Mouse (Mus musculus): Measurements from ENCODE around the gene Nkx2-9.

The Nkx2-9 gene

GRCm38 (mm10) chr12:56612761-56613437 is at the start of gene Nkx2-9:
TSS of gene Nkx2-9 (minus strand) at chr12:56613284.
- DNase-seq (ENCODE audit: low spot score): no peak

GRCm38 (mm10) chr12:56637181-56637566 is 24.1 kb upstream of the Nkx2-9 start:
- peak; percentile 15 for DNase-seq (ENCODE audit: low spot score)

GRCm38 (mm10) chr12:56636534-56637180 is 23.6 kb upstream of the Nkx2-9 start:
- peak; percentile 44 for DNase-seq (ENCODE audit: low spot score)

GRCm38 (mm10) chr12:56616088-56616487 is 3.0 kb upstream of the Nkx2-9 start:
- no peak for DNase-seq (ENCODE audit: low spot score)

GRCm38 (mm10) chr12:56615391-56615790 is 2.3 kb upstream of the Nkx2-9 start:
- no peak for DNase-seq (ENCODE audit: low spot score)

GRCm38 (mm10) chr12:56614513-56614912 is 1.4 kb upstream of the Nkx2-9 start:
- no peak for DNase-seq (ENCODE audit: low spot score)

- no peak for DNase-seq (ENCODE audit: low spot score)
These were observed 929 bp upstream of the Nkx2-9 start for GRCm38 (mm10) chr12:56613916-56614510.

- no peak for DNase-seq (ENCODE audit: low spot score)
These were observed 350 bp upstream of the Nkx2-9 start for GRCm38 (mm10) chr12:56613438-56613830.

GRCm38 (mm10) chr12:56612349-56612735 is 742 bp downstream of the Nkx2-9 start:
- no peak for DNase-seq (ENCODE audit: low spot score)

GRCm38 (mm10) chr12:56611504-56612348 is 1.4 kb downstream of the Nkx2-9 start:
- DNase-seq (ENCODE audit: low spot score): no peak

- no peak for DNase-seq (ENCODE audit: low spot score)
These were observed 2.2 kb downstream of the Nkx2-9 start for GRCm38 (mm10) chr12:56610851-56611250.

- DNase-seq (ENCODE audit: low spot score): no peak
These were observed 21.4 kb downstream of the Nkx2-9 start for GRCm38 (mm10) chr12:56591722-56592121.

- DNase-seq (ENCODE audit: low spot score): peak; percentile 30
These were observed 25.3 kb downstream of the Nkx2-9 start for GRCm38 (mm10) chr12:56587830-56588229.

Measured in layer of hippocampus, adult 9-10 months (tissue).